Mouse (Mus musculus) gastrocnemius, postnatal 14 days (tissue): ENCODE results near the gene Spdl1. TPM values are rescaled to one million over a fixed set of nuclear protein-coding genes. Genes with fewer than 3 reads are reported as not detected.
"Not testable (repeated sequence)": the region's sequence is repeated elsewhere in the genome, so short reads cannot be mapped to it uniquely, and the experiment has no call there.

Source experiments
- DNase-seq: peaks from one replicate; pipeline ENCODE4 v3.0.0; 2021; ENCODE audit warnings: mixed read lengths
- intact Hi-C: fragments of 180-260 bp; cut with DNase I; formaldehyde crosslinking; loops from one replicate; pipeline ENCODE4 v1.15.1; 2025; ENCODE audit warnings: low total_unique reads
- total RNA-seq, 2 experiments: library from RNA; stranded (reverse); gene quantifications; 2 replicates each; pipeline ENCODE4 v1.2.3; 2021

The Spdl1 gene
- total RNA-seq, 2 experiments from 2014 or later = 0.80 to 1.1 TPM

DNA sequence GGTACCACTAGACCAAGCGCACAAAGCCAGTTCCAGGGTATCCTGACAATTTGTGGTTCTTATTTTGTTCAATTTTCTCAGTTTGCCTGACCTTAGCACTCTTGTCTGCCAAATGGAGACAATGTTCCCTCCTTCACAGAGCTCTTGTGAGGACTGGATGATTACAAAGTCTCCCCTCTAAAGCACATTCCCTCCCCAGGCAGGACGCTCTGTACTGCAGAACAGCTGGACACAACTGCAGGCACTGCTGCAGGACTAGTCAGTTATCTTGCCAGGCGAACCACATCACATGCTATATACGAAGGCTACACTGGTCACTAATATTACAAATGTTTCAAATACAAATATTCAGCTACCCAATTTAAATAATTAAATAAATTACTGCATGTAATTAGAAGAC lies 8.7 kb downstream of the Spdl1 start:
- no peak for DNase-seq
- intact Hi-C loops = no loop called here

GRCm38 (mm10) chr11:34814767-34815166 lies 18.7 kb downstream of the Spdl1 start:
- intact Hi-C loops = loop anchor here (5.0 kb wide), 1 partner anchor 587 kb away; no protein-coding TSS in a partner anchor
- no peak for DNase-seq

GRCm38 (mm10) chr11:34814319-34814718 lies 19.1 kb downstream of the Spdl1 start:
- no peak for DNase-seq
- intact Hi-C loops = no loop called here

GRCm38 (mm10) chr11:34805026-34805425 lies 28.4 kb downstream of the Spdl1 start:
- DNase-seq, intact Hi-C loops: not testable (repeated sequence)

GRCm38 (mm10) chr11:34798066-34798465 lies 35.4 kb downstream of the Spdl1 start:
- intact Hi-C loops, DNase-seq: not testable (repeated sequence)

GRCm38 (mm10) chr11:34796097-34796496 lies 37.3 kb downstream of the Spdl1 start:
- no peak for DNase-seq
- intact Hi-C loops = no loop called here

GRCm38 (mm10) chr11:34791872-34792271 lies 41.6 kb downstream of the Spdl1 start:
- no peak for DNase-seq
- intact Hi-C loops = no loop called here

GRCm38 (mm10) chr11:34784864-34785263 lies 48.6 kb downstream of the Spdl1 start:
- intact Hi-C loops = no loop called here
- DNase-seq = no peak

GRCm38 (mm10) chr11:34783587-34784043 lies 49.8 kb downstream of the Spdl1 start, which contains the start of gene Dock2:
Dock2 (minus strand) TSS chr11:34783892.
- intact Hi-C loops = no loop called here
- DNase-seq = no peak

DNA sequence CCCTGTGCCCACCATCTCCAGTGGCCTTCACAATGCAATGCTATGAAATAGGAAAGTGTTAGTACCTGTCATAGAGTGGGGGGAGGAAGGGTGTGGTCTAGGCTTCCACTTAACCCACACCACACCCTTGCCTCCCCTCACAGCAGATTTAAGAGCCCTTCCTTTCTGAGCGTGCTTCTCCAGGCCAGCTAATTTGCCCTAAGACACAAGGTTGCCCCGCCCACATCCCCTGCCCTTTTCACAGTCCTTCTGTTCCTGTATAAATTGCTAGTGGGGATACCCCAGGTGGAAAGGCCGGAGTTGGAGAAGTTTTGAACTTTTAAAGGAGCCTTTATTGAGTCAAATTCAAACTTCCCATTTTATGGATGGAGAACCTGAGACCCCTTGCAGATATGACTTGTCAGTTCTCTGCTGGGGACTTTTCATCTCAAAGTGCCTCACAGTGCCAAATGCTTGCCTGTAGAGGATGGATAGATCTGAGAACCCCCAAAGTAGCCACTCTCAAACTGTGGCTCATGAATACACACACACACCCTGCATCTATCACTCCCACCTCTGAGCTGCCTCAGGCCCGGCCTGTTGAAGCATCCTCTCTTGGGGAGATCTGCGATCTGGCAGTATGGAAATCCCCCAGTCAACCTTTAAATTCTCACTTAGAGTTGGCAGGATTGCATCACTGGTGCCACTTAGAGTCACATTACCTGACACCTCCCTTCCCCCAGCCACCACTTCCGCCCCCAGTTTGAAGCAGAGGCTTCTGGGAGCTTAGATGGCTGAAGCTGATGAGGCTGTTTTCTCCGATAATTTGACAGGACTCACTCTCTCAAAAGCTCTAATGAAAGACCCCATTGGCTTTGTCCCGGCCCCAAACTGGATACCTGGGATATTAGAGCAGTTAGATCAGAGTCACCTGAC lies 50.7 kb downstream of the Spdl1 start:
- intact Hi-C loops = no loop called here
- DNase-seq = no peak

- intact Hi-C loops = no loop called here
- no peak for DNase-seq
Observed at GRCm38 (mm10) chr11:34780786-34781185, 52.7 kb downstream of the Spdl1 start.

DNA sequence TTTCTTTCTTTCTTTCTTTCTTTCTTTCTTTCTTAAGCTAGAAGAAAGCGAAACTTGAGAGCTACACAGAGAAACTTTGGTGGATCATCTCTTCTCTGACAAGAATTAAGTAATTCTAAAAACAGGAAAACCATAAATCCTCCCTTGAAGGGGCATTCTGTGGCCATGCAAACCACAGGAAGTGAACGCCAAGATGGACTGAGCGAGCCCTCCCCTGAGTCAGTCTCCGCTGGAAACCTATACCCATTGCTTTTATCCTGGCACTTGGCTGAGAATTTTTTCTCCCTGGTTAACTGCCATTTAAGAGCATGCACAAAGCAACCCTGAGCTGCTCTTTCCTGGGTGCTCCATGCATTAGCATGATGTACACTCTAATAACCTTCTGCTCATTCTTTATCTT lies 53.5 kb downstream of the Spdl1 start:
- no peak for DNase-seq
- intact Hi-C loops = no loop called here

GRCm38 (mm10) chr11:34778351-34778750 lies 55.1 kb downstream of the Spdl1 start:
- no peak for DNase-seq
- intact Hi-C loops = no loop called here

GRCm38 (mm10) chr11:34777529-34777928 lies 55.9 kb downstream of the Spdl1 start:
- DNase-seq = no peak
- intact Hi-C loops = no loop called here

GRCm38 (mm10) chr11:34776054-34776453 lies 57.4 kb downstream of the Spdl1 start:
- no peak for DNase-seq
- intact Hi-C loops = no loop called here

GRCm38 (mm10) chr11:34774636-34775035 lies 58.8 kb downstream of the Spdl1 start:
- intact Hi-C loops = no loop called here
- DNase-seq = no peak

GRCm38 (mm10) chr11:34773304-34773895 lies 60.0 kb downstream of the Spdl1 start:
- DNase-seq = no peak
- intact Hi-C loops = no loop called here

DNA sequence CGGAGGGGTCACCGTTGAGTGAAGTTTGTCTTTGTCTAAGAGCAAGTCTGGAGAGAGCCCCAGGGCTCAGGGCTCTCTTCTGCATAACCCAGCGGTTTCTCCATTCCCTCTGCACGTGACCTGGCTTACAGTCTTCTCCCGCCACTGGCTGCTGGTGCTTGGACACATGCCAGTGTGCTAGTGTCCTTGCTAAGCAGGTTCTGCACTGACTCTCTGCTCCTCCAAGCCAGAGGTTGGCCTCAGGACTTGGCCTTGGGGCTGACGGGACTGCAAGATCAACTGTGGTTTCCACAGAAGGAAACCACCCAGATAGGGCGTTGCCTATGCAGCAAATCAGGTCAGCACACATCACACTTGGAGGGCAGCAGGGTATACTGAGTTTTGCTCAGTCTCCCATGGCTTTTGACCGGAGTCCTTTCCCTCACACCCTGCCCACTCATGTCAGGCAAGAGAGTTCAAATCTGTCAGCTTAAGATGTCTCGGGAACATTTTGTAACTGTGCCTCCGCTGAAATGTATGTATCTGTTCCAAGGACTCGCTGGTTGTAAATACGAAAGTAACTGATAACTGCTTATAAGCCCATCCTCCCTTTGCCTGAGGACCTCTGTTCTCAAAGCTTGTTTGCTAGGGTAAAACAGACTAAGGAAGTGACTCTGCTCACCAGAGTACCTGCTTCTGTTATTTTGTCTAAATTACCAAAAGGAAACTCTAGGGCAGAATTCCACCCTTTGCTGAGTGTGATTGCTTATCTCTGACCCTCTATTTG lies 62.0 kb downstream of the Spdl1 start:
- intact Hi-C loops = no loop called here

DNA sequence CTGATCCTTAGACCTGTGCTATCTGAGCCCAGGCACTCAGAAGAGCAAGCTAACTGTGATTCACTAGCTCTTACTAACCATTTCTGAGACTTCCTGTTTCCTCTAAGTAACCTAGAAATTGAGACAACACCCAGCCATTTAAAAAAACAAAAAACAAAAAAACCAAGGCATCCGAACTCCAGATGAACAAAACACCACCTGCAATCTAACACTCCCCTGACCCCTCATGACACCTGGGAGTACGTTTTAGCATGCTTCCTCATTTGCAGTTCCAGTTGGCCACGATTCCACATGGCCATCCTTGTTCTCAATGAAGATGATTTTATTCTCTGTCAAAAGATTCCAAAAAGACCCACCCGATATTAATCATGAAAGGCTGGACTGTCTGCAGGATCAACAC lies 62.8 kb downstream of the Spdl1 start:
- intact Hi-C loops = no loop called here
- DNase-seq = no peak

More for the DNA sequence above, 62.0 kb downstream of the Spdl1 start:
- peak; percentile 34 for DNase-seq

GRCm38 (mm10) chr11:34769946-34770345 lies 63.5 kb downstream of the Spdl1 start:
- no peak for DNase-seq
- intact Hi-C loops = no loop called here
